Mouse (Mus musculus): ENCODE measurements around the gene Sumo1.
A peak's percentile ranks its signal among the peaks of the same experiment; 100 is the strongest.

DNA sequence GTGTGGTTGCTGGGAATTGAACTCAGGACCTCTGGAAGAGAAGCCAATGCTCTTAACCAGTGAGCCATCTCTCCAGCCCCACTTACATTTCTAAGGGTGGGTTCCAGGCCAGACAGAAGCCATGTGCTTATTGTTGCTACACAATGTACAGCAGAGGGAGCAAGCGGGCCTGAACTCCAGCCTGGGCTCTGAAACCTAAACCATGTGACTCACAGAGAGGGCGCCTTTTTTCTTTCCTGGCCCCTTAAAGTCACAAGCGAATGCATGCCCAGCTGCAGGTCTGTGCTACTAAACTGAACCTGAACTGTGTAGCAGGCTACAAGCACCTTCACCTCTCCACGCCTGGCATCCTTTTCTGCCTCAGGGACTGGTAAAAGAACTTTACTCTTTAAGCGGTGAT is 61.7 kb downstream of the Sumo1 start:
- TF ChIP-seq CTCF (IDR thresholded peaks at IDR 0.05; ENCODE audit: control insufficient read depth, insufficient read depth, low read length) (peak; percentile 12; the same call in 1 of the 2 replicates), POLR2A (IDR thresholded peaks at IDR 0.05; ENCODE audit: borderline replicate concordance, control insufficient read depth, low read depth, low read length) (no peak)
